Comparison of ENCODE assay signal across 23 mouse cellular contexts in genomic region chr16:76367261-76367908, GRCm38 (mm10). TPM values are rescaled to one million over a fixed set of nuclear protein-coding genes. Genes with fewer than 3 reads are reported as not detected.
A peak's percentile ranks its signal among the peaks of the same experiment; 100 is the strongest.
DNase-seq lines count a peak whose midpoint lies in the region; ATAC-seq lines count a peak whose summit lies in the region.
"Had no signal": no experiment of that assay in that cellular context is flagged by ENCODE, and none has a peak within 500 bp of the region (broad histone marks: within the 10 kb centered on the region; RNA-seq: fewer than 3 reads in every experiment).

No protein-coding gene starts in this region.

- ATAC-seq in liver, embryonic 13.5 days (ENCODE audit: low read depth): no peak
- peak; percentile 2 for ATAC-seq in CD4-positive, CD25-positive, alpha-beta regulatory T cell, adult 4 months
- ATAC-seq in inflammation-experienced regulatory T-cells, adult 6 months: peak; percentile 5
- no peak for ATAC-seq in midbrain, embryonic 11.5 days (ENCODE audit: low FRiP score)
- ATAC-seq: activated CD4-positive, CD25-positive, alpha-beta regulatory T cell, adult 4 months had no signal

- H3K36me3 ChIP-seq in liver, embryonic 13.5 days: peaks cover 20% of the 10 kb centered on the region
- H3K36me3 ChIP-seq in midbrain, embryonic 11.5 days (ENCODE audit: control insufficient read depth, insufficient read depth, low read length): no peaks in the 10 kb centered on the region
- H3K36me3 ChIP-seq: hindbrain, embryonic 15.5 days; midbrain, embryonic 12.5 days had no signal

- H3K27me3 ChIP-seq in liver, embryonic 13.5 days: no peaks in the 10 kb centered on the region
- no peaks in the 10 kb centered on the region for H3K27me3 ChIP-seq in midbrain, embryonic 11.5 days (ENCODE audit: control insufficient read depth, insufficient read depth, low read length)
- H3K27me3 ChIP-seq: CH12.LX; embryonic facial prominence, embryonic 15.5 days; hindbrain, embryonic 15.5 days; midbrain, embryonic 12.5 days had no signal

- peak; percentile 56 for DNase-seq in adrenal gland, adult 2 months
- no peak for DNase-seq in adrenal gland, adult 8-10 months
- DNase-seq in liver, embryonic 13.5 days: no peak
- no peak for DNase-seq in liver
- no peak for DNase-seq in midbrain, embryonic 11.5 days (ENCODE audit: low spot score, missing footprints)
- DNase-seq in urinary bladder, adult 2 months (ENCODE audit: low spot score): no peak
- DNase-seq: cerebellum, adult 11-12 months; cerebellum, postnatal 36 days; heart, postnatal 4 days; kidney, adult 18-20 months; left cerebral cortex, postnatal 4 days; spleen, adult 18-20 months; thymus, adult 18-20 months; thymus, postnatal 4 days had no signal

- no peak overlapping the region for H3K9ac ChIP-seq in liver, embryonic 13.5 days
- no peak overlapping the region for H3K9ac ChIP-seq in midbrain, embryonic 11.5 days (ENCODE audit: low read length)
- H3K9ac ChIP-seq: embryonic facial prominence, embryonic 15.5 days; hindbrain, embryonic 15.5 days; liver, embryonic 14.5 days; midbrain, embryonic 12.5 days had no signal

- H3K4me2 ChIP-seq in liver, embryonic 13.5 days: no peak overlapping the region
- no peak overlapping the region for H3K4me2 ChIP-seq in midbrain, embryonic 11.5 days
- H3K4me2 ChIP-seq: embryonic facial prominence, embryonic 15.5 days; hindbrain, embryonic 15.5 days; midbrain, embryonic 12.5 days had no signal

- H3K4me1 ChIP-seq in liver, embryonic 13.5 days (replicated peaks): peaks cover 86% of the 10 kb centered on the region
- H3K4me1 ChIP-seq in midbrain, embryonic 11.5 days (ENCODE audit: control insufficient read depth, insufficient read depth, low read length): peaks cover 20% of the 10 kb centered on the region

- 82% methylated on average over 12 of the region's 12 CpGs for WGBS in liver, embryonic 13.5 days (ENCODE audit: insufficient replicate concordance)
- 90% methylated on average over 12 of the region's 12 CpGs for WGBS in midbrain, embryonic 11.5 days

- H3K27ac ChIP-seq in liver, embryonic 13.5 days: peak overlapping the region; percentile 9; the same call in 1 of the 2 replicates
- no peak overlapping the region for H3K27ac ChIP-seq in midbrain, embryonic 11.5 days (ENCODE audit: low read depth, low read length)
- H3K27ac ChIP-seq: embryonic facial prominence, embryonic 15.5 days; hindbrain, embryonic 15.5 days; kidney, postnatal 0 days; liver, embryonic 14.5 days; midbrain, embryonic 12.5 days had no signal

- no peak overlapping the region for H3K4me3 ChIP-seq in liver, embryonic 13.5 days (replicated peaks)
- no peak overlapping the region for H3K4me3 ChIP-seq in midbrain, embryonic 11.5 days (ENCODE audit: low read depth, low read length)
- H3K4me3 ChIP-seq: embryonic facial prominence, embryonic 15.5 days; hindbrain, embryonic 15.5 days; midbrain, embryonic 12.5 days had no signal

- no peaks in the 10 kb centered on the region for H3K9me3 ChIP-seq in liver, embryonic 13.5 days (replicated peaks)
- no peaks in the 10 kb centered on the region for H3K9me3 ChIP-seq in midbrain, embryonic 11.5 days (ENCODE audit: control insufficient read depth, low read length)
- H3K9me3 ChIP-seq: embryonic facial prominence, embryonic 15.5 days; hindbrain, embryonic 15.5 days; midbrain, embryonic 12.5 days had no signal

RNA-seq across cellular contexts. Expression of gene Nrip1, which starts 6.2 kb away (rescaled TPM):
- total RNA-seq in adrenal gland, adult 2 months (2021): 10 to 100 TPM; 80.3 to 95.3 TPM
- polyA plus RNA-seq in adrenal gland, adult 2 months (2012; rRNA removed): 7.6 and 7.7 TPM in 2 replicates
- 100 to 1,000 TPM in 2 of 4 experiments, 10 to 100 TPM in 2; 86.7 to 143 (median 105) TPM for total RNA-seq in adrenal gland, adult 8-10 months (2022)
- 20.2 and 20.4 TPM in 2 replicates for polyA plus RNA-seq in liver, embryonic 13.5 days (2015; fragmentation: Nextera tagmentation; extraction: Ambion mirVana)
- 10 to 100 TPM; 42.3 to 52.8 TPM for polyA plus RNA-seq in CD4-positive, CD25-positive, alpha-beta regulatory T cell, adult 4 months (2017; shearing (Covaris generic))
- polyA plus RNA-seq in inflammation-experienced regulatory T-cells, adult 6 months (2017; shearing (Covaris generic)): 10 to 100 TPM; 26.2 to 66.5 (median 54.1) TPM
- polyA plus RNA-seq in midbrain, embryonic 11.5 days (2014; fragmentation: Nextera tagmentation; extraction: Ambion mirVana): 20.7 and 24.3 TPM in 2 replicates
- polyA plus RNA-seq in urinary bladder, adult 2 months (2012; rRNA removed): 5.5 and 11.1 TPM in 2 replicates
- total RNA-seq: CH12.LX had no signal

Comparison
In these comparisons a context has a peak if more than half of its experiments do, and no peak if none do; other contexts are left out.
1. ATAC-seq: peak in CD4-positive, CD25-positive, alpha-beta regulatory T cell, adult 4 months (single experiment) and inflammation-experienced regulatory T-cells, adult 6 months (single experiment); none in liver, embryonic 13.5 days (single experiment) and midbrain, embryonic 11.5 days (single experiment).